Mouse (Mus musculus) hindbrain, embryonic 14.5 days (tissue): Measurements from ENCODE around the gene Gfap. TPM values are rescaled to one million over a fixed set of nuclear protein-coding genes. Genes with fewer than 3 reads are reported as not detected.

ENCODE experiments used
- polyA plus RNA-seq: library from polyadenylated mRNA; unstranded; fragments of >200 nt; fragmentation: Nextera tagmentation; extraction: Ambion mirVana; gene quantifications from 2 replicates; pipeline ENCODE4 v1.2.1, GENCODE M21; 2014

Gfap gene
- polyA plus RNA-seq, 1 experiment from 2014 or later, result 0.66 TPM

Other genes with a start within 250 kb of the Gfap start
- 0.16 TPM in 1 of 2 replicates, not detected in the other for gene Meioc, start 237.2 kb downstream of the Gfap start, polyA plus RNA-seq
- 31.3 and 38.4 TPM in 2 replicates for gene Ccdc43, start 203.1 kb downstream of the Gfap start, polyA plus RNA-seq
- 19.2 and 24.1 TPM in 2 replicates for gene Adam11, start 139.5 kb downstream of the Gfap start, polyA plus RNA-seq
- gene Gjc1, start 81.2 kb downstream of the Gfap start, polyA plus RNA-seq, result 31.2 and 34.3 TPM in 2 replicates
- gene Higd1b, start 65.1 kb downstream of the Gfap start, polyA plus RNA-seq, result 9.4 and 9.8 TPM in 2 replicates
- 110 and 123 TPM in 2 replicates for gene Eftud2, start 19.9 kb downstream of the Gfap start, polyA plus RNA-seq
- gene Ccdc103, start 19.7 kb downstream of the Gfap start, polyA plus RNA-seq, result 2.2 and 2.8 TPM in 2 replicates
- 0.12 TPM in 1 of 2 replicates, not detected in the other for gene Fam187a, start 15.7 kb downstream of the Gfap start, polyA plus RNA-seq
- gene Kif18b, start 24.2 kb upstream of the Gfap start, polyA plus RNA-seq, result 0.79 and 1.5 TPM in 2 replicates
- 12.0 and 14.6 TPM in 2 replicates for gene C1ql1, start 45.8 kb upstream of the Gfap start, polyA plus RNA-seq
- 31.8 and 34.3 TPM in 2 replicates for gene Nmt1, start 127.3 kb upstream of the Gfap start, polyA plus RNA-seq
- 161 and 166 TPM in 2 replicates for gene Dcakd, start 127.4 kb upstream of the Gfap start, polyA plus RNA-seq
- gene Plcd3, start 200.7 kb upstream of the Gfap start, polyA plus RNA-seq, result 1.7 and 1.9 TPM in 2 replicates
- 8.3 and 10.6 TPM in 2 replicates for gene Acbd4, start 200.8 kb upstream of the Gfap start, polyA plus RNA-seq
- gene Hexim1, start 215.3 kb upstream of the Gfap start, polyA plus RNA-seq, result 5.3 and 5.6 TPM in 2 replicates
- 20.9 and 24.2 TPM in 2 replicates for gene Hexim2, start 231.5 kb upstream of the Gfap start, polyA plus RNA-seq